ENCODE assay signal across 30 mouse cellular contexts in the genomic region with DNA sequence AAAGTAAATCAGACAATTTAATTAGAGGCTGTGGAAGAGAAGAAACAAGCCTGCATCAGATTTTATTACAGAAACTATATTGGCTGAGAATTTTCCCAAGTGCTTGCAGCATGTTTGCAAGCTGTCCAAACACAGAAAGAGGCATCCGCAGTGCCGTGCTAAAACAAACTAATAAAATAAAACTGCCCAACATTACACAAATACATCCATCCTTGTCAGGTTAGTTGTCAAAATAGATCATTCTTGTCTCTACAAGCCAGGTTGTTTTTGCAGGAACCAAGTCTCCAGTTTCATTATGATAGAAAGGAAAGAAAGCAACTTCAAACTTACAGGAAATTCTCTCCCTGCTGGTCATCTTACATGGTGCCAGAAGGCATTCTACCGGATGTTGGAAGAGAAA.
DNase-seq lines count a peak whose midpoint lies in the region; ATAC-seq lines count a peak whose summit lies in the region.
"Had no signal": no experiment of that assay in that cellular context is flagged by ENCODE, and none has a peak within 500 bp of the region (broad histone marks: within the 10 kb centered on the region; RNA-seq: fewer than 3 reads in every experiment).

No protein-coding gene starts in this region.

- no peak overlapping the region for H3K4me2 ChIP-seq in kidney, embryonic 15.5 days
- H3K4me2 ChIP-seq in limb, embryonic 15.5 days, result no peak overlapping the region
- H3K4me2 ChIP-seq: embryonic facial prominence, embryonic 12.5 days; heart, embryonic 12.5 days; intestine, embryonic 15.5 days; liver, embryonic 11.5 days; lung, embryonic 15.5 days; midbrain, embryonic 13.5 days had no signal

- H3K9ac ChIP-seq in kidney, embryonic 15.5 days, result no peak overlapping the region
- no peak overlapping the region for H3K9ac ChIP-seq in limb, embryonic 15.5 days
- H3K9ac ChIP-seq: embryonic facial prominence, embryonic 12.5 days; heart, embryonic 12.5 days; intestine, embryonic 15.5 days; lung, embryonic 15.5 days; midbrain, embryonic 13.5 days had no signal

- peak; percentile 17 for DNase-seq in embryo, embryonic 10 days (ENCODE audit: low spot score)
- DNase-seq in embryo, embryonic 9.5 days (ENCODE audit: extremely low spot score), result no peak
- DNase-seq in kidney, adult 18-20 months, result no peak
- peak; percentile 5 for DNase-seq in brain, adult 2 months (ENCODE audit: low read depth, low spot score)
- DNase-seq: adrenal gland, adult 2 months; adrenal gland, postnatal 36 days; cerebellum, adult 2 months; cerebellum, postnatal 25 days; gastrocnemius, adult 2 months; heart, adult 2 months; heart, postnatal 4 days; kidney, adult 9 months; kidney, postnatal 4 days; layer of hippocampus, postnatal 36 days; right cerebral cortex, adult 18-20 months; spleen, adult 18-20 months; thymus, postnatal 14 days had no signal

- peaks cover 9% of the 10 kb centered on the region; the same call in 1 of the 2 replicates for H3K4me1 ChIP-seq in kidney, embryonic 15.5 days
- H3K4me1 ChIP-seq in limb, embryonic 15.5 days, result peaks cover 4% of the 10 kb centered on the region
- H3K4me1 ChIP-seq: embryonic facial prominence, embryonic 12.5 days; heart, embryonic 12.5 days; intestine, embryonic 15.5 days; lung, embryonic 15.5 days; midbrain, embryonic 13.5 days had no signal

- 21% methylated on average over 3 of the region's 3 CpGs for WGBS in kidney, embryonic 15.5 days
- 22% methylated on average over 3 of the region's 3 CpGs for whole genome bisulfite sequencing in limb, embryonic 15.5 days

- no peak overlapping the region for H3K4me3 ChIP-seq in kidney, embryonic 15.5 days (replicated peaks)
- H3K4me3 ChIP-seq in limb, embryonic 15.5 days, result no peak overlapping the region
- H3K4me3 ChIP-seq: embryonic facial prominence, embryonic 12.5 days; gastrocnemius, adult 2 months; heart, adult 2 months; heart, embryonic 12.5 days; intestine, embryonic 15.5 days; lung, embryonic 15.5 days; midbrain, embryonic 13.5 days had no signal

- peak; percentile 38; the same call in 1 of the 2 replicates for ATAC-seq in kidney, embryonic 15.5 days (replicated peaks; ENCODE audit: low FRiP score)
- ATAC-seq in limb, embryonic 15.5 days (ENCODE audit: insufficient number of reproducible peaks, low FRiP score, low TSS enrichment, low read depth), result no peak
- no peak for ATAC-seq in megakaryocyte-erythroid progenitor cell, adult 5-6 weeks (replicated peaks; ENCODE audit: low FRiP score, low TSS enrichment, poor library complexity, severe bottlenecking)
- ATAC-seq: activated CD4-positive, CD25-positive, alpha-beta regulatory T cell, adult 4 months; forebrain, embryonic 16.5 days; hindbrain, embryonic 16.5 days; intestine, embryonic 15.5 days; midbrain, embryonic 13.5 days had no signal

- no peaks in the 10 kb centered on the region for H3K27me3 ChIP-seq in kidney, embryonic 15.5 days
- H3K27me3 ChIP-seq in limb, embryonic 15.5 days, result no peaks in the 10 kb centered on the region
- H3K27me3 ChIP-seq: CH12.LX; embryonic facial prominence, embryonic 12.5 days; heart, embryonic 12.5 days; intestine, embryonic 15.5 days; lung, embryonic 15.5 days; midbrain, embryonic 13.5 days had no signal

- peak overlapping the region; percentile 45 for H3K27ac ChIP-seq in kidney, embryonic 15.5 days
- 0 out of 2 replicates have a peak overlapping the region, but pooled peaks have one; percentile 8 for H3K27ac ChIP-seq in limb, embryonic 15.5 days
- H3K27ac ChIP-seq: embryonic facial prominence, embryonic 12.5 days; gastrocnemius, adult 2 months; heart, adult 2 months; intestine, embryonic 15.5 days; lung, embryonic 15.5 days; midbrain, embryonic 13.5 days had no signal

- H3K36me3 ChIP-seq in kidney, embryonic 15.5 days, result no peaks in the 10 kb centered on the region
- H3K36me3 ChIP-seq in limb, embryonic 15.5 days, result no peaks in the 10 kb centered on the region
- H3K36me3 ChIP-seq: embryonic facial prominence, embryonic 12.5 days; heart, embryonic 12.5 days; intestine, embryonic 15.5 days; lung, embryonic 15.5 days; midbrain, embryonic 13.5 days had no signal

- H3K9me3 ChIP-seq in kidney, embryonic 15.5 days (replicated peaks), result no peaks in the 10 kb centered on the region
- H3K9me3 ChIP-seq in limb, embryonic 15.5 days, result no peaks in the 10 kb centered on the region
- H3K9me3 ChIP-seq: embryonic facial prominence, embryonic 12.5 days; heart, embryonic 12.5 days; intestine, embryonic 15.5 days; lung, embryonic 15.5 days; midbrain, embryonic 13.5 days had no signal

Comparison
In these comparisons a context has a peak if more than half of its experiments do, and no peak if none do; other contexts are left out.
1. DNase-seq: peak in embryo, embryonic 10 days (single experiment) and brain, adult 2 months (single experiment); none in embryo, embryonic 9.5 days (single experiment) and kidney, adult 18-20 months (single experiment).